In genomic region chr17:33916847-33917655, GRCm38 (mm10) we compare ENCODE assay signal across 8 mouse cellular contexts. TPM values are rescaled to one million over a fixed set of nuclear protein-coding genes. Genes with fewer than 3 reads are reported as not detected.
DNase-seq lines count a peak whose midpoint lies in the region; ATAC-seq and TF ChIP-seq lines count a peak whose summit lies in the region.

No protein-coding gene starts in this region.

- H3K4me1 ChIP-seq in heart, embryonic 15.5 days (replicated peaks): peaks cover 45% of the 10 kb centered on the region
- H3K4me1 ChIP-seq in bone marrow, adult 2 months (ENCODE audit: control insufficient read depth, insufficient read depth, low read length): peaks cover 6% of the 10 kb centered on the region
- H3K4me1 ChIP-seq in forebrain, postnatal 0 days (ENCODE audit: insufficient read depth): peaks cover 7% of the 10 kb centered on the region; the same call in 1 of the 2 replicates
- peaks cover 70% of the 10 kb centered on the region for H3K4me1 ChIP-seq in liver, embryonic 12.5 days

- no peak for DNase-seq in heart, postnatal 14 days
- DNase-seq in forebrain, postnatal 0 days: no peak
- DNase-seq in layer of hippocampus, adult 18-20 months (ENCODE audit: low spot score in 2 of 2): no peak
- DNase-seq in frontal cortex, adult 2 months (ENCODE audit: extremely low spot score in 1 of 2, low spot score in 1 of 2): no peak
- DNase-seq in embryo, embryonic 11 days: no peak

- intact Hi-C loops in heart, postnatal 14 days (cut with DNase I): no loop called here

- TF ChIP-seq CTCF in bone marrow, adult 2 months (IDR thresholded peaks at IDR 0.05; ENCODE audit: control insufficient read depth, insufficient read depth, low read length): no peak
- TF ChIP-seq CTCF in forebrain, postnatal 0 days (IDR thresholded peaks at IDR 0.05; ENCODE audit: low read depth): no peak

- peak; percentile 17; the same call in 1 of the 2 replicates for TF ChIP-seq POLR2A in bone marrow, adult 2 months (IDR thresholded peaks at IDR 0.05; ENCODE audit: borderline replicate concordance, control insufficient read depth, low read depth, low read length)

- ATAC-seq in heart, embryonic 15.5 days (replicated peaks; ENCODE audit: insufficient number of reproducible peaks, insufficient read depth, low FRiP score, low read depth): no peak
- no peak for ATAC-seq in forebrain, postnatal 0 days
- ATAC-seq in liver, embryonic 12.5 days: no peak

- H3K9ac ChIP-seq in heart, embryonic 15.5 days: peak overlapping the region; percentile 57
- H3K9ac ChIP-seq in forebrain, postnatal 0 days: no peak overlapping the region
- peak overlapping the region; percentile 82 for H3K9ac ChIP-seq in liver, embryonic 12.5 days

- H3K4me2 ChIP-seq in heart, embryonic 15.5 days: peak overlapping the region; percentile 78
- H3K4me2 ChIP-seq in forebrain, postnatal 0 days (ENCODE audit: low read depth): peak overlapping the region; percentile 63
- peak overlapping the region; percentile 97 for H3K4me2 ChIP-seq in liver, embryonic 12.5 days

- H3K27me3 ChIP-seq in heart, embryonic 15.5 days: no peaks in the 10 kb centered on the region
- no peaks in the 10 kb centered on the region for H3K27me3 ChIP-seq in forebrain, postnatal 0 days (ENCODE audit: insufficient read depth, low read length)
- H3K27me3 ChIP-seq in liver, embryonic 12.5 days (replicated peaks): no peaks in the 10 kb centered on the region

- H3K9me3 ChIP-seq in heart, embryonic 15.5 days (replicated peaks): no peaks in the 10 kb centered on the region
- no peaks in the 10 kb centered on the region for H3K9me3 ChIP-seq in forebrain, postnatal 0 days (ENCODE audit: low read length)
- H3K9me3 ChIP-seq in liver, embryonic 12.5 days (replicated peaks): peaks cover 18% of the 10 kb centered on the region

- 67% methylated on average over 31 of the region's 31 CpGs for WGBS in heart, embryonic 15.5 days
- WGBS in bone marrow, adult 2 months: 88% methylated on average over 31 of the region's 31 CpGs
- 73% methylated on average over 31 of the region's 31 CpGs for WGBS in forebrain, postnatal 0 days
- 80% methylated on average over 31 of the region's 31 CpGs for WGBS in liver, embryonic 12.5 days (ENCODE audit: insufficient replicate concordance)

- peak overlapping the region; percentile 85 for H3K27ac ChIP-seq in heart, embryonic 15.5 days
- no peak overlapping the region for H3K27ac ChIP-seq in bone marrow, adult 2 months (ENCODE audit: control insufficient read depth, insufficient read depth, low read depth, low read length, poor library complexity)
- no peak overlapping the region for H3K27ac ChIP-seq in forebrain, postnatal 0 days (ENCODE audit: low read depth, low read length)
- H3K27ac ChIP-seq in liver, embryonic 12.5 days: peak overlapping the region; percentile 91

- H3K4me3 ChIP-seq in heart, embryonic 15.5 days: peak overlapping the region; percentile 66
- peak overlapping the region; percentile 41 for H3K4me3 ChIP-seq in bone marrow, adult 2 months (replicated peaks; ENCODE audit: control insufficient read depth, low read depth, low read length)
- peak overlapping the region; percentile 53 for H3K4me3 ChIP-seq in forebrain, postnatal 0 days (ENCODE audit: low read depth, low read length)
- peak overlapping the region; percentile 74 for H3K4me3 ChIP-seq in liver, embryonic 12.5 days

- H3K36me3 ChIP-seq in heart, embryonic 15.5 days: peaks cover 28% of the 10 kb centered on the region
- H3K36me3 ChIP-seq in forebrain, postnatal 0 days (ENCODE audit: insufficient read depth): peaks cover 32% of the 10 kb centered on the region
- H3K36me3 ChIP-seq in liver, embryonic 12.5 days: peaks cover 51% of the 10 kb centered on the region

RNA-seq across cellular contexts. Expression of gene Zbtb22, which starts 1.3 kb away (rescaled TPM):
- 11.3 and 15.3 TPM in 2 replicates for polyA plus RNA-seq in heart, embryonic 15.5 days (2015; fragmentation: Nextera tagmentation; extraction: Ambion mirVana)
- total RNA-seq in heart, postnatal 14 days (2021): 10 to 100 TPM; 16.8 to 20.3 TPM
- polyA plus RNA-seq in bone marrow, adult 2 months (2011; ENCODE audit: insufficient read depth, insufficient read length, low replicate concordance, missing spikeins): 21.2 and 26.3 TPM in 2 replicates
- total RNA-seq in forebrain, postnatal 0 days (2014; rRNA removed): 34.4 and 44.0 TPM in 2 replicates
- 20.4 and 22.3 TPM in 2 replicates for polyA plus RNA-seq in forebrain, postnatal 0 days (2015; fragmentation: Nextera tagmentation; extraction: Ambion mirVana)
- 13.6 and 14.8 TPM in 2 replicates for polyA plus RNA-seq in liver, embryonic 12.5 days (2016; fragmentation: Nextera tagmentation; extraction: Ambion mirVana)
- 10 to 100 TPM; 34.3 to 34.4 TPM for total RNA-seq in layer of hippocampus, adult 18-20 months (2021)
- 29.9 and 33.4 TPM in 2 replicates for polyA plus RNA-seq in frontal cortex, adult 2 months (2012; rRNA removed)

RNA-seq across cellular contexts. Expression of gene Tapbp, which starts 1.4 kb away (rescaled TPM):
- 44.3 and 61.3 TPM in 2 replicates for polyA plus RNA-seq in heart, embryonic 15.5 days (2015; fragmentation: Nextera tagmentation; extraction: Ambion mirVana)
- 100 to 1,000 TPM in 1 of 2 experiments, 10 to 100 TPM in 1; 92.8 to 100 TPM for total RNA-seq in heart, postnatal 14 days (2021)
- 75.8 and 87.3 TPM in 2 replicates for polyA plus RNA-seq in bone marrow, adult 2 months (2011; ENCODE audit: insufficient read depth, insufficient read length, low replicate concordance, missing spikeins)
- 27.2 and 36.0 TPM in 2 replicates for total RNA-seq in forebrain, postnatal 0 days (2014; rRNA removed)
- polyA plus RNA-seq in forebrain, postnatal 0 days (2015; fragmentation: Nextera tagmentation; extraction: Ambion mirVana): 25.0 and 26.2 TPM in 2 replicates
- polyA plus RNA-seq in liver, embryonic 12.5 days (2016; fragmentation: Nextera tagmentation; extraction: Ambion mirVana): 29.4 and 30.1 TPM in 2 replicates
- total RNA-seq in layer of hippocampus, adult 18-20 months (2021): 10 to 100 TPM; 38.3 to 38.5 TPM
- polyA plus RNA-seq in frontal cortex, adult 2 months (2012; rRNA removed): 25.4 and 28.5 TPM in 2 replicates

RNA-seq across cellular contexts. Expression of gene Daxx, which starts 7.8 kb away (rescaled TPM):
- polyA plus RNA-seq in heart, embryonic 15.5 days (2015; fragmentation: Nextera tagmentation; extraction: Ambion mirVana): 27.1 and 36.7 TPM in 2 replicates
- 10 to 100 TPM; 11.3 to 13.7 TPM for total RNA-seq in heart, postnatal 14 days (2021)
- polyA plus RNA-seq in bone marrow, adult 2 months (2011; ENCODE audit: insufficient read depth, insufficient read length, low replicate concordance, missing spikeins): 26.4 and 42.3 TPM in 2 replicates
- 70.4 and 77.1 TPM in 2 replicates for total RNA-seq in forebrain, postnatal 0 days (2014; rRNA removed)
- 41.5 and 45.2 TPM in 2 replicates for polyA plus RNA-seq in forebrain, postnatal 0 days (2015; fragmentation: Nextera tagmentation; extraction: Ambion mirVana)
- polyA plus RNA-seq in liver, embryonic 12.5 days (2016; fragmentation: Nextera tagmentation; extraction: Ambion mirVana): 33.4 and 37.1 TPM in 2 replicates
- 10 to 100 TPM; 29.6 to 32.9 TPM for total RNA-seq in layer of hippocampus, adult 18-20 months (2021)
- polyA plus RNA-seq in frontal cortex, adult 2 months (2012; rRNA removed): 26.4 and 27.2 TPM in 2 replicates

RNA-seq across cellular contexts. Expression of gene Platr17, which starts 12.1 kb away (rescaled TPM):
- 0.18 TPM in 1 of 2 replicates, not detected in the other for polyA plus RNA-seq in heart, embryonic 15.5 days (2015; fragmentation: Nextera tagmentation; extraction: Ambion mirVana)
- total RNA-seq in heart, postnatal 14 days (2021): not detected
- 1.2 and 1.9 TPM in 2 replicates for polyA plus RNA-seq in bone marrow, adult 2 months (2011; ENCODE audit: insufficient read depth, insufficient read length, low replicate concordance, missing spikeins)
- not detected in 2 replicates for total RNA-seq in forebrain, postnatal 0 days (2014; rRNA removed)
- 1.9 and 2.0 TPM in 2 replicates for polyA plus RNA-seq in forebrain, postnatal 0 days (2015; fragmentation: Nextera tagmentation; extraction: Ambion mirVana)
- polyA plus RNA-seq in liver, embryonic 12.5 days (2016; fragmentation: Nextera tagmentation; extraction: Ambion mirVana): 0.51 and 0.78 TPM in 2 replicates
- under 1 TPM in 1 of 2 experiments, not detected in 1; 0.42 TPM for total RNA-seq in layer of hippocampus, adult 18-20 months (2021)
- 1.3 and 1.5 TPM in 2 replicates for polyA plus RNA-seq in frontal cortex, adult 2 months (2012; rRNA removed)

RNA-seq across cellular contexts. Expression of gene Rgl2, which starts 12.3 kb away (rescaled TPM):
- polyA plus RNA-seq in heart, embryonic 15.5 days (2015; fragmentation: Nextera tagmentation; extraction: Ambion mirVana): 34.7 and 44.8 TPM in 2 replicates
- total RNA-seq in heart, postnatal 14 days (2021): 10 to 100 TPM; 54.7 to 58.6 TPM
- 91.8 and 173 TPM in 2 replicates for polyA plus RNA-seq in bone marrow, adult 2 months (2011; ENCODE audit: insufficient read depth, insufficient read length, low replicate concordance, missing spikeins)
- total RNA-seq in forebrain, postnatal 0 days (2014; rRNA removed): 75.7 and 76.3 TPM in 2 replicates
- polyA plus RNA-seq in forebrain, postnatal 0 days (2015; fragmentation: Nextera tagmentation; extraction: Ambion mirVana): 24.1 and 27.1 TPM in 2 replicates
- polyA plus RNA-seq in liver, embryonic 12.5 days (2016; fragmentation: Nextera tagmentation; extraction: Ambion mirVana): 17.3 and 18.4 TPM in 2 replicates
- 10 to 100 TPM; 61.9 to 63.0 TPM for total RNA-seq in layer of hippocampus, adult 18-20 months (2021)
- polyA plus RNA-seq in frontal cortex, adult 2 months (2012; rRNA removed): 154 and 161 TPM in 2 replicates

Comparison
In these comparisons a context has a peak if more than half of its experiments do, and no peak if none do; other contexts are left out.
1. H3K27ac ChIP-seq: peak in heart, embryonic 15.5 days (single experiment) and liver, embryonic 12.5 days (single experiment); none in bone marrow, adult 2 months (single experiment) and forebrain, postnatal 0 days (single experiment).
2. Peak in every context shown above with its lines, with median percentiles within 50 percentile points of each other: H3K4me2 ChIP-seq and H3K4me3 ChIP-seq.